ENCODE assay signal across 11 mouse cellular contexts in the genomic region with DNA sequence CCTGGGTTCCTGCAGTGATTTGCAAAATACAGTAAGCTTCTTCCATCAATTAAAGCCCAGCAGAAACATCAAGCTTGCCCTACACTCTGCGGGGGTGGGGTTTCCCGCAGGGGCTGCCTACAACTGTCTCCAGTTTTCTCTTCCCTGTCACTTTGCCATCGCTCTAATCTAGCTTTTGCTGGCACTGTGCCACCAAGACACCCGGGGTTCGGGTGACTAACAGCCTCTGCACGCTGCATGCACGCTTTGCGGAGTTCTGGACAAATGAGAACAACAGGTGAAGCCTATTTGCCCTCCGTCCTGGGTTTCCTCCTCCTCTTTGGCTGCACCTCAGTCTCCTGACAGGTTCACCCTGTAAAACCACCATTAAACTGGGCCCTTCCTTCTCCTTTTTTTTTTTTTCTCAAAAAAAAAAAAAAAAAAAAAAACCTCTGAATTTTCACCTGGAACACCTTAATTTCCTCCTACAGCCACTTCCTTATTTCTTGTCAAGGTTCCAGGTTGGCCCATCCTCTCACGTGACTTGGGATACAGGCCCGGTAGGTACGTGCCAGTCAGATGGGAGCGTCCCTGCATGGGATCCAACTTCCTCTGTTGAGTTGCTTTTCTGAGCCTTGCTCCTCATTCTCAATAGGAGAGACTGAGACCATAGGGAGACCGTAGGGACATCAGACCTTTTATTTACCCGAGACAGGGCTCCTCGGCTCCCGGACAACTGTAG.
DNase-seq lines count a peak whose midpoint lies in the region; ATAC-seq and TF ChIP-seq lines count a peak whose summit lies in the region.
"Had no signal": no experiment of that assay in that cellular context is flagged by ENCODE, and none has a peak within 500 bp of the region (broad histone marks: within the 10 kb centered on the region; RNA-seq: fewer than 3 reads in every experiment).

No protein-coding gene starts in this region.

- DNase-seq in layer of hippocampus, postnatal 10 days (ENCODE audit: low spot score in 2 of 2): peak; percentile 19 to 33
- DNase-seq in layer of hippocampus, adult 18-20 months (ENCODE audit: low spot score in 2 of 2): no peak
- DNase-seq in urinary bladder, postnatal 25 days (ENCODE audit: low spot score): peak; percentile 39
- DNase-seq in urinary bladder, postnatal 10 days (ENCODE audit: low spot score): no peak
- DNase-seq in urinary bladder, postnatal 36 days (ENCODE audit: low spot score in 2 of 2): peak; percentile 26 to 30
- DNase-seq in heart, adult 18-20 months: no peak
- no peak for DNase-seq in cerebellum, adult 11 months
- DNase-seq: cerebellum, adult 8-10 months; liver, postnatal 0 days had no signal

- H3K4me3 ChIP-seq in intestine, postnatal 0 days (ENCODE audit: low read depth, low read length): no peak overlapping the region

- no peaks in the 10 kb centered on the region for H3K9me3 ChIP-seq in intestine, postnatal 0 days (ENCODE audit: control insufficient read depth)

- H3K4me2 ChIP-seq in intestine, postnatal 0 days (replicated peaks; ENCODE audit: low read depth): no peak overlapping the region

- H3K9ac ChIP-seq in intestine, postnatal 0 days (ENCODE audit: low read depth, low read length): no peak overlapping the region
- H3K9ac ChIP-seq: liver, postnatal 0 days had no signal

- no peaks in the 10 kb centered on the region; the same call in 1 of the 2 replicates for H3K4me1 ChIP-seq in intestine, postnatal 0 days (replicated peaks; ENCODE audit: control insufficient read depth, insufficient read depth, low read length)

- no peaks in the 10 kb centered on the region for H3K36me3 ChIP-seq in intestine, postnatal 0 days (ENCODE audit: control insufficient read depth, insufficient read depth)

- H3K27me3 ChIP-seq in intestine, postnatal 0 days (replicated peaks; ENCODE audit: control insufficient read depth, insufficient read depth, low read length): no peaks in the 10 kb centered on the region

- H3K27ac ChIP-seq in intestine, postnatal 0 days (ENCODE audit: low read depth, low read length): no peak overlapping the region

- WGBS in intestine, postnatal 0 days: 50% methylated on average over 17 of the region's 17 CpGs

- no peak for TF ChIP-seq CTCF in intestine, postnatal 0 days (IDR thresholded peaks at IDR 0.05; ENCODE audit: low read depth)

- peak; percentile 72 for ATAC-seq in intestine, postnatal 0 days
- ATAC-seq: CD4-positive, CD25-positive, alpha-beta regulatory T cell, adult 4 months; liver, postnatal 0 days had no signal

Comparison
In these comparisons a context has a peak if more than half of its experiments do, and no peak if none do; other contexts are left out.
1. DNase-seq: peak in layer of hippocampus, postnatal 10 days (2 of 2), urinary bladder, postnatal 25 days (single experiment) and urinary bladder, postnatal 36 days (2 of 2); none in layer of hippocampus, adult 18-20 months (0 of 2), urinary bladder, postnatal 10 days (single experiment), heart, adult 18-20 months (0 of 2) and cerebellum, adult 11 months (single experiment).